Mouse (Mus musculus) forebrain, embryonic 12.5 days (tissue): ENCODE data around the gene Emc8. TPM values are rescaled to one million over a fixed set of nuclear protein-coding genes. Genes with fewer than 3 reads are reported as not detected.
A peak's percentile ranks its signal among the peaks of the same experiment; 100 is the strongest.

ENCODE experiments used
- ATAC-seq: fragments of 200-750 bp; cut with Nextera tagmentation; 2 replicates; pipeline ENCODE4 v1.8.0; 2017; ENCODE audit warnings: moderate TSS enrichment; ENCODE audit not compliant: low FRiP score
- H3K27ac ChIP-seq: fragments of 300-500 bp; sonication (generic); 2 replicates; pipeline ENCODE4 v1.5.1; 2016; ENCODE audit warnings: mild to moderate bottlenecking
- H3K27me3 ChIP-seq: fragments of 300-500 bp; sonication (generic); 2 replicates; pipeline ENCODE4 v1.6.1; 2016; ENCODE audit warnings: mild to moderate bottlenecking
- H3K36me3 ChIP-seq: fragments of 300-500 bp; sonication (generic); replicated peaks from 2 replicates; pipeline ENCODE4 v1.6.1; 2016; ENCODE audit warnings: mild to moderate bottlenecking
- H3K4me1 ChIP-seq: fragments of 300-500 bp; sonication (generic); 2 replicates; pipeline ENCODE4 v1.6.1; 2016
- H3K4me2 ChIP-seq: fragments of 300-500 bp; sonication (generic); 2 replicates; pipeline ENCODE4 v1.6.1; 2016; ENCODE audit warnings: mild to moderate bottlenecking, moderate library complexity
- H3K4me3 ChIP-seq: fragments of 300-500 bp; sonication (generic); replicated peaks from 2 replicates; pipeline ENCODE4 v1.5.1; 2016; ENCODE audit warnings: mild to moderate bottlenecking
- H3K9ac ChIP-seq: fragments of 300-500 bp; sonication (generic); 2 replicates; pipeline ENCODE4 v1.6.1; 2016; ENCODE audit warnings: mild to moderate bottlenecking
- H3K9me3 ChIP-seq: fragments of 300-500 bp; sonication (generic); 2 replicates; pipeline ENCODE4 v1.6.1; 2016
- WGBS: fragments of 180-500 bp; shearing (Covaris S2); methylation state at CpG from one replicate; pipeline ENCODE4 v1.1.7; 2016; 5-methylcytosine and 5-hydroxymethylcytosine counted together
- polyA plus RNA-seq: library from polyadenylated mRNA; unstranded; fragments of >200 nt; fragmentation: Nextera tagmentation; extraction: Ambion mirVana; gene quantifications from 2 replicates; pipeline ENCODE4 v1.2.1, GENCODE M21; 2016

Emc8 gene
- polyA plus RNA-seq, 1 experiment from 2014 or later, result 234 TPM

GRCm38 (mm10) chr8:120610824-120611223 is 57.5 kb downstream of the Emc8 start:
- no peak overlapping the region for H3K4me3 ChIP-seq
- H3K4me1 ChIP-seq, result peaks cover 5% of the 10 kb centered on the region; the same call in 1 of the 2 replicates
- 0 out of 2 replicates have a peak, but pooled peaks cover 14% of the 10 kb centered on the region for H3K27me3 ChIP-seq
- no peak overlapping the region for H3K4me2 ChIP-seq
- no peak for ATAC-seq
- no peak overlapping the region for H3K9ac ChIP-seq
- H3K36me3 ChIP-seq, result no peaks in the 10 kb centered on the region
- WGBS, result 88% methylated on average over 6 of the region's 6 CpGs
- no peaks in the 10 kb centered on the region for H3K9me3 ChIP-seq
- H3K27ac ChIP-seq, result no peak overlapping the region

DNA sequence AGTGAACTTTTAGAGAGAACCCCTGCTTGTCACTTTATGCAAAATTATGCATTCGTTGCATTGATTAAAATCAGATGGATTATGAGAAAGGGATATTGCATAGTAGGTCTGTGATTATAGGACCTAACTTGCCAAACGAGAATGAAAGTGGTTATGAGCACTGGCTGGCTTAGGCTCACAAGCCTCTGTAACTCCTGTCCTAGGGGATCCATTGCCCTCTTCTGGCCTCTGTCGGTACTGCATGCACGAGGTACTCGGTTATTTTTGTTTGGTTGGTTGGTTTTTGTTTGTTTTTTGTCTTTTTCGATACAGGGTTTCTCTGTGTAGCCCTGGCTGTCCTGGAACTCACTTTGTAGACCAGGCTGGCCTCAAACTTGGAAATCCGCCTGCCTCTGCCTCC is 60.5 kb downstream of the Emc8 start:
- no peaks in the 10 kb centered on the region for H3K36me3 ChIP-seq
- H3K4me1 ChIP-seq, result peaks cover 6% of the 10 kb centered on the region
- no peak overlapping the region for H3K9ac ChIP-seq
- H3K27ac ChIP-seq, result no peak overlapping the region
- peak; percentile 61; the same call in 1 of the 2 replicates for ATAC-seq
- 0 out of 2 replicates have a peak, but pooled peaks cover 8% of the 10 kb centered on the region for H3K27me3 ChIP-seq
- no peak overlapping the region for H3K4me2 ChIP-seq
- 9% methylated on average over 7 of the region's 7 CpGs for WGBS
- no peak overlapping the region for H3K4me3 ChIP-seq
- H3K9me3 ChIP-seq, result no peaks in the 10 kb centered on the region

DNA sequence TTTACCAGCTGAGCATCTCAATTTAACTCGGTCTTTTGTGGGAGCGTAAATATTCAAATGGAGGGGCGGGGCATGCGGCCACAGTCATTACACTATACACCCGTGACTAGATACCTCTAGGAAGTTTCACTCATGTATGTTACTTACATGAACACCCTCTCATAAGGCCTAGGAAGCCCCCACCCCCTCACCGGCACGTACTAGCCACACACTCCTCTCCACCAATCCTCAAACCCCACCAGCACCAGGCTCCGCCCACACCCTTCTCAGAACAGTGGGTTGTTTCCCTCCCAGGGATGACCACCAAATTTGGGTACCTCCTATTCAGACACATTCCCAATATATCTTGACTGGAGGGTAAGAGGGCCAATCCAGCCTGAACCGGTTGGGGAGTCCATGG is 60.9 kb downstream of the Emc8 start:
- H3K4me1 ChIP-seq, result peaks cover 10% of the 10 kb centered on the region
- no peak overlapping the region for H3K4me2 ChIP-seq
- no peak overlapping the region for H3K4me3 ChIP-seq
- peak; percentile 24; the same call in 1 of the 2 replicates for ATAC-seq
- 0 out of 2 replicates have a peak, but pooled peaks cover 8% of the 10 kb centered on the region for H3K27me3 ChIP-seq
- H3K9ac ChIP-seq, result no peak overlapping the region
- no peak overlapping the region for H3K27ac ChIP-seq
- WGBS, result 86% methylated on average over 9 of the region's 9 CpGs
- H3K9me3 ChIP-seq, result no peaks in the 10 kb centered on the region
- H3K36me3 ChIP-seq, result no peaks in the 10 kb centered on the region

Other genes starting within 250 kb of the Emc8 start
- gene Gins2, start 79.3 kb downstream of the Emc8 start, polyA plus RNA-seq, result 83.2 and 84.8 TPM in 2 replicates
- 1.7 and 3.1 TPM in 2 replicates for gene 1190005I06Rik, start 20.9 kb downstream of the Emc8 start, polyA plus RNA-seq
- 4.3 and 4.4 TPM in 2 replicates for gene Gm27021, start 494 bp downstream of the Emc8 start, polyA plus RNA-seq
- 803 and 809 TPM in 2 replicates for gene Cox4i1, start 351 bp downstream of the Emc8 start, polyA plus RNA-seq
- 2.8 and 3.1 TPM in 2 replicates for gene Irf8, start 67.8 kb upstream of the Emc8 start, polyA plus RNA-seq